ENCODE assay signal across 11 mouse cellular contexts in the genomic region with DNA sequence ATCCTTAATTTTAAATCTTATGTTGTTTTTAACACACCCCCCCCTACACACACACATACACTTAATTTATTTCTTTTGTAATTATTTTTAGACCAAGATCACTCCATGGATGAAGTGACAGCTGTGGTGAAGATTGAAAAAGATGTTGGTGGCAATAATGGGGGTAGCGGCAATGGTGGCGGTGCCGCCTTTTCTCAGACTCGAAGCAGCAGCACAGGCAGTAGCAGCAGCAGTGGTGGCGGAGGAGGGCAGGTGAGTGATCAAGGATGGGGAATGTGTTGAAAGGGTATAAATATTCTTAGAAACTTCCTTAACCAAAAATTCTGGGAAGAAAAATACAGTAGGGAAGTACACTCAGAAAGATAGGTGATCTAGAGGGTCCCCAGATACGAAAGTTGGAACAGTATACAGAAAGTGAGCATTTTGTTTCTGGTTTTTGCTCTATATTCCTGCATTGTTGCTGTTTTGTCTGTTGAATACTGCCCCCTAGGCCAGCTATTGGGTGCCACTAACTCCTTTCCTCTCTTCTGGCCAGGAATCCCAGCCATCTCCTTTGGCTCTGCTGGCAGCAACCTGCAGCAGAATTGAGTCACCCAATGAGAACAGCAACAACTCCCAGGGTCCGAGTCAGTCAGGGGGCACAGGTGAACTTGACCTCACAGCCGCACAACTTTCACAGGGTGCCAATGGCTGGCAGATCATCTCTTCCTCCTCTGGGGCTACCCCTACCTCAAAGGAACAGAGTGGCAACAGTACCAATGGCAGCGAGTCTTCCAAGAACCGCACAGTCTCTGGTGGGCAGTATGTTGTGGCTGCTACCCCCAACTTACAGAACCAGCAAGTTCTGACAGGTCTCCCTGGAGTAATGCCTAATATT. TPM values are rescaled to one million over a fixed set of nuclear protein-coding genes. Genes with fewer than 3 reads are reported as not detected.
DNase-seq lines count a peak whose midpoint lies in the region; ATAC-seq and TF ChIP-seq lines count a peak whose summit lies in the region.
"Had no signal": no experiment of that assay in that cellular context is flagged by ENCODE, and none has a peak within 500 bp of the region (broad histone marks: within the 10 kb centered on the region; RNA-seq: fewer than 3 reads in every experiment).

No protein-coding gene starts in this region.

- H3K4me3 ChIP-seq in kidney, embryonic 15.5 days (replicated peaks): no peak overlapping the region
- peak overlapping the region; percentile 64; the same call in 1 of the 2 replicates for H3K4me3 ChIP-seq in limb, embryonic 15.5 days
- no peak overlapping the region for H3K4me3 ChIP-seq in kidney, adult 2 months (ENCODE audit: insufficient read depth, low read depth, low read length)

- H3K4me2 ChIP-seq in kidney, embryonic 15.5 days: 0 out of 2 replicates have a peak overlapping the region, but pooled peaks have one; percentile 3
- no peak overlapping the region for H3K4me2 ChIP-seq in limb, embryonic 15.5 days

- H3K27ac ChIP-seq in kidney, embryonic 15.5 days: no peak overlapping the region
- H3K27ac ChIP-seq in limb, embryonic 15.5 days: no peak overlapping the region
- no peak overlapping the region for H3K27ac ChIP-seq in kidney, adult 2 months (ENCODE audit: insufficient read depth, low read depth, low read length)

- WGBS in kidney, embryonic 15.5 days: 95% methylated on average over 10 of the region's 10 CpGs
- WGBS in limb, embryonic 15.5 days: 90% methylated on average over 10 of the region's 10 CpGs
- 87% methylated on average over 10 of the region's 10 CpGs for WGBS in kidney, adult 2 months

- H3K4me1 ChIP-seq in kidney, embryonic 15.5 days: peaks cover 44% of the 10 kb centered on the region
- peaks cover 41% of the 10 kb centered on the region for H3K4me1 ChIP-seq in limb, embryonic 15.5 days
- H3K4me1 ChIP-seq in kidney, adult 2 months (ENCODE audit: control insufficient read depth, insufficient read depth, low read length): peaks cover 8% of the 10 kb centered on the region; the same call in 1 of the 2 replicates

- TF ChIP-seq CTCF in kidney, adult 2 months (conservative IDR thresholded peaks at IDR 0.05; ENCODE audit: insufficient read depth, insufficient read length, low read depth, low read length): no peak

- no peak overlapping the region for H3K9ac ChIP-seq in kidney, embryonic 15.5 days
- H3K9ac ChIP-seq in limb, embryonic 15.5 days: no peak overlapping the region

- no peaks in the 10 kb centered on the region for H3K9me3 ChIP-seq in kidney, embryonic 15.5 days (replicated peaks)
- H3K9me3 ChIP-seq in limb, embryonic 15.5 days: no peaks in the 10 kb centered on the region

- ATAC-seq in cerebellum, adult (ENCODE audit: insufficient number of reproducible peaks, low FRiP score, low TSS enrichment): no peak
- no peak for ATAC-seq in kidney, embryonic 15.5 days (replicated peaks; ENCODE audit: low FRiP score)
- no peak for ATAC-seq in limb, embryonic 15.5 days (ENCODE audit: insufficient number of reproducible peaks, low FRiP score, low TSS enrichment, low read depth)

- no peaks in the 10 kb centered on the region for H3K27me3 ChIP-seq in kidney, embryonic 15.5 days
- no peaks in the 10 kb centered on the region for H3K27me3 ChIP-seq in limb, embryonic 15.5 days
- H3K27me3 ChIP-seq in kidney, adult 2 months (replicated peaks; ENCODE audit: control insufficient read depth, insufficient read depth, low read length): no peaks in the 10 kb centered on the region

- TF ChIP-seq POLR2A in kidney, adult 2 months (IDR thresholded peaks at IDR 0.05; ENCODE audit: low read depth, low read length): no peak

- peaks cover 53% of the 10 kb centered on the region for H3K36me3 ChIP-seq in kidney, embryonic 15.5 days
- peaks cover 45% of the 10 kb centered on the region for H3K36me3 ChIP-seq in limb, embryonic 15.5 days
- peaks cover 5% of the 10 kb centered on the region for H3K36me3 ChIP-seq in kidney, adult 2 months (ENCODE audit: control insufficient read depth, insufficient read depth, low read length)

- peak; percentile 23 for DNase-seq in cerebellum, adult 8-10 months
- no peak for DNase-seq in kidney, postnatal 25 days
- peak; percentile 35 for DNase-seq in R1 (ENCODE audit: low read depth, low spot score)
- no peak for DNase-seq in kidney, adult 2 months
- DNase-seq in layer of hippocampus, postnatal 25 days (ENCODE audit: extremely low spot score in 1 of 2, low spot score in 1 of 2): no peak
- DNase-seq: gastrocnemius, postnatal 10 days; kidney, adult 9 months had no signal

RNA-seq across cellular contexts. Expression of gene Sp1, which starts 2.0 kb away (rescaled TPM):
- polyA plus RNA-seq in kidney, embryonic 15.5 days (2015; fragmentation: Nextera tagmentation; extraction: Ambion mirVana): 10.8 and 11.1 TPM in 2 replicates
- 9.3 and 11.1 TPM in 2 replicates for polyA plus RNA-seq in limb, embryonic 15.5 days (2015; fragmentation: Nextera tagmentation; extraction: Ambion mirVana)
- 15.7 and 17.6 TPM in 2 replicates for polyA plus RNA-seq in kidney, adult 2 months (2012; rRNA removed)
- total RNA-seq in layer of hippocampus, postnatal 25 days (2021): 10 to 100 TPM; 22.5 to 24.2 TPM

RNA-seq across cellular contexts. Expression of gene Amhr2, which starts 37.2 kb away (rescaled TPM):
- polyA plus RNA-seq in kidney, embryonic 15.5 days (2015; fragmentation: Nextera tagmentation; extraction: Ambion mirVana): 0.75 and 1.7 TPM in 2 replicates
- 1.0 and 2.6 TPM in 2 replicates for polyA plus RNA-seq in limb, embryonic 15.5 days (2015; fragmentation: Nextera tagmentation; extraction: Ambion mirVana)
- 0.67 and 1.4 TPM in 2 replicates for polyA plus RNA-seq in kidney, adult 2 months (2012; rRNA removed)
- under 1 TPM; 0.80 to 0.91 TPM for total RNA-seq in layer of hippocampus, postnatal 25 days (2021)
- polyA plus RNA-seq: limb, embryonic 11.5 days had no signal

RNA-seq across cellular contexts. Expression of gene Sp7, which starts 40.9 kb away (rescaled TPM):
- polyA plus RNA-seq in kidney, embryonic 15.5 days (2015; fragmentation: Nextera tagmentation; extraction: Ambion mirVana): 1.3 and 5.9 TPM in 2 replicates
- polyA plus RNA-seq in limb, embryonic 15.5 days (2015; fragmentation: Nextera tagmentation; extraction: Ambion mirVana): 12.6 and 18.1 TPM in 2 replicates
- polyA plus RNA-seq in kidney, adult 2 months (2012; rRNA removed): 0.05 and 0.06 TPM in 2 replicates
- total RNA-seq in layer of hippocampus, postnatal 25 days (2021): under 1 TPM; 0.86 to 0.99 TPM

RNA-seq across cellular contexts. Expression of gene Prr13, which starts 50.9 kb away (rescaled TPM):
- 82.9 and 86.1 TPM in 2 replicates for polyA plus RNA-seq in kidney, embryonic 15.5 days (2015; fragmentation: Nextera tagmentation; extraction: Ambion mirVana)
- polyA plus RNA-seq in limb, embryonic 15.5 days (2015; fragmentation: Nextera tagmentation; extraction: Ambion mirVana): 72.0 and 78.8 TPM in 2 replicates
- polyA plus RNA-seq in kidney, adult 2 months (2012; rRNA removed): 181 and 204 TPM in 2 replicates
- 10 to 100 TPM; 32.2 to 36.9 TPM for total RNA-seq in layer of hippocampus, postnatal 25 days (2021)

RNA-seq across cellular contexts. Expression of gene Aaas, which starts 57.3 kb away (rescaled TPM):
- polyA plus RNA-seq in kidney, embryonic 15.5 days (2015; fragmentation: Nextera tagmentation; extraction: Ambion mirVana): 83.2 and 83.7 TPM in 2 replicates
- polyA plus RNA-seq in limb, embryonic 15.5 days (2015; fragmentation: Nextera tagmentation; extraction: Ambion mirVana): 61.3 and 62.0 TPM in 2 replicates
- polyA plus RNA-seq in kidney, adult 2 months (2012; rRNA removed): 31.1 and 38.1 TPM in 2 replicates
- 10 to 100 TPM; 19.6 to 23.1 TPM for total RNA-seq in layer of hippocampus, postnatal 25 days (2021)

Comparison
In these comparisons a context has a peak if more than half of its experiments do, and no peak if none do; other contexts are left out.
1. DNase-seq: peak in cerebellum, adult 8-10 months (single experiment) and R1 (single experiment); none in kidney, postnatal 25 days (0 of 2), kidney, adult 2 months (single experiment) and layer of hippocampus, postnatal 25 days (0 of 2).